Mouse (Mus musculus) spleen, adult 18-20 months (tissue): ENCODE measurements at regions not wholly inside any gene's neighbourhood (a gene's known extent, or its start where the extent isn't known, plus 50 kb on each side); places are given as distances from the start of the nearest gene placed in this dataset.

ENCODE experiments used
- DNase-seq, 2 experiments: peaks; one replicate each; pipeline ENCODE4 v3.0.0; 2022; ENCODE audit warnings: mixed read lengths in 2 of 2

DNA sequence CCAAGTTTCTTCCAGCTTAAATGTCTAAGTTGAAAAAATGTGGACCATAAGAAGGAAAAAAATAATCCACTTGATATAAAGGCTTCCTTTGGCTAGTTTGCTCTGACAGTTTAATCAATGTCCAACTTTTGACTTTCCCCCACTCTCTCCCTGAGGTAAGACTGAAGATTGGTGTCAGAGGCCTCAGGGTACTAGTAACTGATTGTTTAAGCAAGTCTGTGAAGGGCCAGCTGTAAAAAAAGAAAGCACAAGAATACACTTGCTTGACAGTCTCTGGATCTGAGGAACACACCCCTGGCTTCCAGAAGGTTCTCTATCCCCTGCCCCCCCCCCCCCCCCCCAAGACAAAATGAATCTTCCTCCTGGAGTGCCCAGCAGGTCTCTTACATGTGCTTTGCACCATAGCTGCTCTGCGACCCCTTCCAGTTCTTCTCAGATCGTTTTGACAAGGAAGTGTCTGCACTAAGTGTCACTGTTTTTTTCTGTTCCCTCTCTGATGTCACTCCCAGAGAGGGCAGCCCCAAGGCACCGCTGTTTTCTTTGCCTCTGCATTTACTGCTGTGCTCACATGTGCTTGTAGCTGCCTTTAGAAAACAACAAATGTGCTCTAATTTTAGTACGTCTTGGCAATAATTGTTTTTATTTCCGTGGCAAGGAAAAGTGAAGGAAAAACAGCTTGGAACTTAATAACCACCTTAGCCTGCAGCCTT is 462.1 kb upstream of the Nr2f2 start:
- no peak for DNase-seq

DNA sequence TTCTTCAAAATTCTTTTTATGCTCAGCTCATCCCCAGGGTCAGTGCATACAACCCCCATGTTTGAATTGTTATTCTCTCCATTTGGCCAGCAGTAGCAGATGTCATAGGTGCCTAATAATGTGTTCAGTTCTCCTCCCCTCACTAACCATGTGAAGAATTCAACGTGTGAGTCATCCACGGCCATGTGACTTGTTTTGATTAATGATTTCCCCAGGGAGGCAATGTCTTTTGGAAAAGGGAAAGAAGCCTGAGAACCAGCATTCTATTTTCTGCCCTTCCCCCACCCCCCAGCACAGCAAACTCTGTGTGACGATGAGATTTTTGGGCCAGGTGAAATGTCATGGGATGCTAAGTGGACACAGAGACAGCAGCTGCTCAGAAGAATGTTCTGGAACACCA is 459.5 kb upstream of the Nr2f2 start:
- DNase-seq: no peak

DNA sequence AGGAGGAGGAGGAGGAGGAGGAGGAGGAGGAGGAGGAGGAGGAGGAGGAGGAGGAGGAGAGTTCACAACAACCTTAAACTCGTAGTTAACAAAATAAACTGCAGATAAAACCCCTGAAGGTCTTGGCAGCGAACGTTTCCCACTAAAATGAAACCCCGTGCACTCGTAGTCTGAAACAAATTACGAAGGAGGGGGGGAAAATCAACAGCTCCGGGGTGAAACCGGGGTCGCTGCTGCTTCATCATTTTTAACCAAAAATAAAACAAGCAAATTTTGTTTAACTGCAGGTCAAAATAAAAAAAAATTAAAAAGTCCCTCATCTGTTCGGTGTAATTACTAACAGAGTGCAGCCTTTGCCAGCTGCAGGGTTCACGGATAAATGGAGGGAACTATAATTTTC is 456.5 kb upstream of the Nr2f2 start:
- DNase-seq: no peak

GRCm38 (mm10) chr7:70822310-70822821 is 455.8 kb upstream of the Nr2f2 start:
- peak in 1 of 2 experiments; percentile 5 for DNase-seq

- no peak for DNase-seq
Observed at GRCm38 (mm10) chr7:70821861-70822260, 455.3 kb upstream of the Nr2f2 start.

GRCm38 (mm10) chr7:70817347-70817913 is 450.9 kb upstream of the Nr2f2 start:
- no peak for DNase-seq

DNA sequence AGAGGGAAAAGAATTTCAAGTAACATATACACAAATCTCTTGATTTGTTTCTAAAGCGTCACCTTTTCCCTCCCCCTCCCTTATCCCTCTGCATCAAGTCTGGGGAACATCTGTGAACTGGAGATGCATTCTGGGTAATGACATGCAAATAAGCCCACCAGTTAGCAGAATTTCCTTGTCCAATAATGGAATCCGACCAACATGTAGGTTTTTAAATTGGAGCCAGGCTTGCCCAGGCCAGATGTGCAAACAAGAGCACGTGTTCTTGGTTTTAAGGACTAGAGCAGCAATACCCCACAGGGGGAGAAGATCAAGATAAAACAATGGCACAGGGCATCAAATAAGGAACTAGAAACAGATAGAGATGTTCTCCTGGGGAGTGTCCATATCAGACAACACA is 447.9 kb upstream of the Nr2f2 start:
- no peak for DNase-seq

GRCm38 (mm10) chr7:70813101-70813500 is 446.6 kb upstream of the Nr2f2 start:
- no peak for DNase-seq

GRCm38 (mm10) chr7:70810411-70811090 is 444.0 kb upstream of the Nr2f2 start:
- no peak for DNase-seq

- no peak for DNase-seq
Observed at GRCm38 (mm10) chr7:70804281-70804680, 437.7 kb upstream of the Nr2f2 start.

- no peak for DNase-seq
Observed at GRCm38 (mm10) chr7:70799976-70800375, 433.4 kb upstream of the Nr2f2 start.

DNA sequence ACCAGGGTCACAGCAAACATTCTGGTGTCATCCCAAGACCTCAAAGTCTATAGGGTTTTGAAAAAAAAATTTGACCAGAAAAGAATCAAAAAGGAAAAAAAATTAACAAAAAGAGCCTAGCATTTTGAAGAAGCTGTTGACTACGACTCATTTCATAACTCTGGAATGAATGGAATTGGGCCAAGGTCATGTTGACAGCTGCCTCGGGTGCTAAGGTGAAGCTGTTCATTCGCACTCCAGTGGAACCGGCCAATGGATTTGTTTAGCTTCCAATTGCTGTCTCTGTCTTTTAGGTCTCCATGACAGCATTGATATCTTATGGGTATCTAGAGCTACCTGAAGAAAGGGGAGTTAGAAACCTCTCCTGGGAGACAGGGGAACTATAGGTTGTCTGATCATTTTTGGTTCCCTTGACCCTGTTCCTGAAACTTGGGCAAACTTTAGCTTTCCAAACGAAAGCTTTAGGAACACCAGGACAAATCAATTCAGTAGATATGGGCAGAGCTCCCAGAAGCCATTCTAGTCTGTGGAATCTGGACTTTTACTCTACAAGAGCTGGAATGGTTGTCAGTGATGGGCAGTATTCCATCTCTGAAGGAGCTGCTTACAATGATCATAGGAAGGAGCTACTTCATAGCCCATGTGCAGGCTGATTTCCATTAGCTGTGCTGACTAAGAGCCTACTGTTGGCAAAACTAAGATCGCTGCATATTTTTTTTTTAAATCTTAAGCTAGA is 432.7 kb upstream of the Nr2f2 start:
- DNase-seq: no peak

DNA sequence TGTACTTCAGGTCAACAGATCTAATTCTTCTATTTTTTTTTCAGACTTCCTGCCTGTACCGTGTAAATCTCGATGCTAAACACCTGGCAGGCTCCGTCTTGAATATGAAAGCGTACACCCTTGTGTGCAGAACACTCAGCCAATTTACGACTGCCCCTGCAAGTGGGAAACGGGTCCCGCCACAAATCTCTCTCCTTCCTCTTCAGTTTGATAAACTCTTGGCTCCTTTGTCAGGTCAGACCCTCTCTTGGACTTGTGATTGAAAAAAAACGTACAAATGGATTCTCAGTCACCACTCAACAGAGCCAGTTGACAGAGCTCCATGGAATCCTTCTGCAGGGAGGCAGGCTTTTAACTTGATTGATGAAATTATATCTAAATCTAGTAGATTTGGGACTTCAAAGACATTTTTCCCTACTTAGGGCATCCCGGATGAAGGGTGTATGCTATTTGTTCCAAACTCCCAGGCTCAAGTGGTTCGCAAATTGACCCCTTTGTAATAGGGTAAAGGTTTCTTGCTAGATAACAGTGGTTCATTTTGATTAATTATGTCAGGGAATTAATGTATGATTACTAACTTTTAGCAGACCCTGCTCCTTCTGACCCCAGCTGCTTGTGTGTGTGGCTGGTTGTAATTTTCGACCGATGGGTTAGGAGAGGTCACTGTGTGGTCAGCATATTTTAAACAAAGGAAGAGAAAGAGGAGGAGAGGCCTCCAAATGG is 429.7 kb upstream of the Nr2f2 start:
- no peak for DNase-seq

DNA sequence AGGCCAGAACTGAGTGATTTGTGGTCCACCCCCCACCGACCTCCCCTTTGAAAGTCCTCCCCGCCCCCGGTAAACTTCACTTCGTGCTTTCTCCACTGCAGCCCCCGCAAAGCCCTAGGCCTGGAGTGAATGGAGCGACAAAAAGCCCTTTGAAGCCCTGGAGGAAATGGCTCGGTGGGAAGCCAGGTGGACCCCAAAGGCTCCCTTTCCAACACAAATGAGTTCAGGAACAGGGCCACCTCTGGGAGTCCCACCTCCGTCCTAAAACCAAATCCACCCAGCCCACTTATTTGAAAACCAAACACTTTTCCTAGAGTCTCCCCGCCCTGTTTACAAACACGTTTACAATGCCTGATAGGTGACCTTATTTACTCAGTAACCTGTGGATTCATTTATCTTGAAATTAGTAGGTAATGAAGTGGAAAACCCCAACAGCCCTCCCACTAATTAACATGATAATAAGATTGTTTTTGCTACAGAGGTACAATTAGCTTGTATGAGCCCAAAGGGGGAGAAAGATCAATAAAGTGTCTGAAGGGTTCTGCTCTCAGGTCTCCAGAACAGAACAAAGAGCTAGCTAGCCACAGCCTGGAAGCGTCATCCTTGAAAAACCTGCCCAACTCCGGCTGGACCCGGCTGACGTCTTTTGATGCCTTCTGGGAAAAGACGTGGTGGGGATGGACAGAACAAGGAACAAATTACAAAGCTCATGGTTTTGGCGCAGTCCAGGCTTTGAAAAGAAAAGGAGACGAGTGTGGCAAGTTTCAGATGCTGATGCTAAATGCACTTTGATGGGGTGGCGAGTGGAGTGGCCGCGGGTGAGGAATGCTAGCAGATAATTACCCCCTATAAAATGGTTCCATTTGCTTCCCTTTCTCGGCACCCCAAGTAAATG is 422.6 kb upstream of the Nr2f2 start:
- DNase-seq: no peak

DNA sequence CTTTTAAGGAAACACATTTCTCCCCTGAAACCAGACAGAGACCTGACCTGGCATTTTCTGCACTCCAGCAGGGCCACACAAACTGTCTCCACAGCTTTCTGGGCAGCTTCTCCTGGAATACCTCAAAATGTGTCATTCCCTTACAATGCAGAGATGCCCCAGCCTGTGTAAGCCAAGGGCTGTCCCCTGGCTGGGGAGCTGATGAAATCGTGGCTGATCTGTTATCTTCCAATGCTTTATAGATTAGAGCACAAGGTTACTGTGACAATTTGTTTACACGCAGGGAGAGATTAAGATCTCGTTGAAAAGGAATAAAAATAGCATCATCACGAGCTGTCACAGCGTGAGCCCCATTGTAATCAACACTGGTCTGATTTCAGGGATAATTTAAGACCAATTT is 421.4 kb upstream of the Nr2f2 start:
- DNase-seq: no peak

- DNase-seq: no peak
Observed at GRCm38 (mm10) chr7:70780742-70781332, 414.3 kb upstream of the Nr2f2 start.

DNA sequence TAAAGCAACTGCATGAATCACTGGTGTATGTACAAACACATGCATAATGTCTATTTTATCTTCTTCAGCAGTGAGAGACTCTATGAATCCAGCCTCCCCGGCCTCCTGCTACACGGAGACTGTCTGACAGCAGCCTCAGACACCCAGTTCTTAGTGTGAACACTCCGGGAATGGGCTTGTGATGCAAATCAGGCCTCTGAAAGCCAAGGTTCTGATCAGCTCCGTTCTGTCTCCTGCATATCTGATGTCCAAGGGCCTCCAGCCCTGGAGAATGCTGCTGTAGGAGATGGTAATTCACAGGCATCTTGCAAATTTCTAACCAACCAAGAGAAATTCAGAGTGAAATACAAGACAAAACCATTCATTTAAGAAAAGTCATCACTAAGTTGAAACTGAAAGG is 411.2 kb upstream of the Nr2f2 start:
- no peak for DNase-seq

- DNase-seq: no peak
Observed at GRCm38 (mm10) chr7:70769655-70770054, 403.1 kb upstream of the Nr2f2 start.

GRCm38 (mm10) chr7:70767697-70768096 is 401.2 kb upstream of the Nr2f2 start:
- no peak for DNase-seq

- no peak for DNase-seq
Observed at GRCm38 (mm10) chr7:70756676-70757075, 390.1 kb upstream of the Nr2f2 start.

GRCm38 (mm10) chr7:70754826-70755225 is 388.3 kb upstream of the Nr2f2 start:
- no peak for DNase-seq
